Mouse (Mus musculus) v-Abl transformed pro-B cells (cell line): ENCODE data around the gene Tank.

Experiments
- in situ Hi-C, 2 experiments: fragments of 400-800 bp; cut with MboI; formaldehyde crosslinking; loops; one replicate each; pipeline ENCODE4 v1.15.1; 2025; ENCODE audit not compliant: unreplicated experiment in 2 of 2

Gene Tank

DNA sequence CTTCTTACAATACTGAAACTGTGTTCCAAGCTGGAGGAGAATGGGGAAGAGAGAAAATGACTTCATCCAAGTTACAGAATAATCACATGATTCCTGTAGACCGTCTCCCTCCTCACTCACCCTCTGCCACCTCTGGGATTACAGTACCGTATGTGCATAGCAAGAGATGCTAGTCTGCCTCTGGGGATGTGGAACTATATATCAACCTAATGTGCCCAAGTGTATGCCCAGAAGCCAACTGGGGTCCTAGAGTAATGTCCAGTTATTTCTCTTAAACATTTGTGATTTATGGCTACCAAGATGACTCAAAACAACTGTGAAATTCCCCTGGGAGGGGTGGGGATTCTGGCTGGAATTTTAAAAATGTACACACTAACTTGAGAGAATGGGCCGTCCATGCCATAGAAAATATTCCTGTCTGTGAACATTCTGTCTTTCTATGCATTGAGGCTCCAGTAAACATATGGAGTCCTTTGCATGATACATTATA is 1.2 kb downstream of the Tank start:
- in situ Hi-C loops = no loop called here

GRCm38 (mm10) chr2:61580091-61580490 is 1.7 kb downstream of the Tank start:
- in situ Hi-C loops = no loop called here

GRCm38 (mm10) chr2:61580555-61581080 is 2.2 kb downstream of the Tank start:
- in situ Hi-C loops = no loop called here

DNA sequence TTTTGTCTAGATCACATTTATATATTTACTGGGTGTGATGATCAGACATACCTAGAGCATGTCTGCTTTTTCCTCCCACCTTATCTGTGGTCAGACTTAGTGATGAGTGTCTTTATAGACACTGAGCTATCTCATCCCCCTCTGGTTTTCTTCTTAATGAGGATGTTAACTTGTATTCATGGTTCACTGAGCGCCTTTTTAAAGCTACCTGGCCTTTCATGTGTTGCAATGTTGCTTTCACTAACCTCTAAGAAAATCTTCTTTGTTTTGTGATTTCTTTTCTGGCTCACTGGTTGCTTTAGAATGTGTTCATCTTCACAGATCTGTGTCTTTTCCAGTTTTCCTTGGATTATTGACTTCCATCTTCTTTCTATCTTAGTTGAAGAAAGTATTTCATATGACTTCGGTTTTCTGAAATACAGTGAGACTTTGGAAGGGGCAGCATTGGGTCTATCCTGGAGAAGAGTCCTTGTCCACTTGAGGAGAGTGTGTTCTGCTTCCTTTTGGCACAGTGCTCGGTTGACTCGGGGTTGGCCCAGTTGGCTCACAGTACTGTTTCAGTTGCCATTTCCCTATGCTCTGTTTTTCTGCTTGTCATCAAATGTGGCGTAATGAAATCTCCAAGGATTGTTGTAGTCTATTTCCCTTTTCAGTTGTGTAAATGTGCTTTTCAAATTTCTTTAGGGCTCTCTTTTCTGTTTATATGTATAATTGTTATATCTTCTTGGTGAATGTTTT is 4.4 kb downstream of the Tank start:
- in situ Hi-C loops = no loop called here

GRCm38 (mm10) chr2:61585447-61585846 is 7.1 kb downstream of the Tank start:
- in situ Hi-C loops = no loop called here

- in situ Hi-C loops = no loop called here
Observed at GRCm38 (mm10) chr2:61586166-61586565, 7.8 kb downstream of the Tank start.

GRCm38 (mm10) chr2:61590751-61591150 is 12.4 kb downstream of the Tank start:
- in situ Hi-C loops = loop anchor here (10.0 kb wide), 1 partner anchor 854 kb away; no protein-coding TSS in a partner anchor

DNA sequence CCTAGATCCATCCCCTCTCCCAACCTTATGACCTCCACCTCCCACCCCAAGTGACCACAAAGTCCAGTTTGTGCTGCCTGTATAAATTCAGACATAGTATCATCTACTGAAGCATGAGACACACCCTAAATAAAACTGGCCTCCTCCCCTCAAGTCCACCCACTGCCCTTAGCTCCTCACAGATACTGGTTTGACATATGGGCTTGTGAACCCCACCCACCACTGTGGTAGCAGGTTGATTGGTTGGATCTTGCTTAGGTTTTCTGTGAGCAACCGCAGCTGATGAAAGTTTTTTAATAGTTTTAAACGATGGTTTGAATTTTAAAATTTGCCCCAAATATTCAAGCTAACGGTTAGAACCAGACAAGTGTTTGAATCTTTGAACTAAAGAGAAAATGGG is 13.7 kb downstream of the Tank start:
- in situ Hi-C loops = loop anchor here (10.0 kb wide), 1 partner anchor 853 kb away; no protein-coding TSS in a partner anchor

DNA sequence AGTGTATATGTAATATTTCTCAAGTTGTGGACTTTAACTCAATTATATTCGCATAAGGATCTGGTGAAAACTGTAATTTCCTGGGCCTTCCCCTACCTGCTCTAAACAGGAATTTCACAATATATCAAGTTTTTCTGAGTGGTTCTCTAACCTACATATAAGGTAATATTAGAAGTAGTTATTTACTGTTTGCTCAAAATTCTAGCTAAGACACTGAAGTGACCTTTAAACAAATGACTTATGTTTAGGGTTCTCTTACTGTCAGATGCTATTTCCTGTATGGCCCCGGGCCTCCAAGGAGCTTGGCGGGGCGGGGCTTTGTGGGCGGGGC is 14.3 kb downstream of the Tank start:
- in situ Hi-C loops = loop anchor here (10.0 kb wide), 1 partner anchor 852 kb away; no protein-coding TSS in a partner anchor

GRCm38 (mm10) chr2:61593030-61593811 is 14.8 kb downstream of the Tank start:
- in situ Hi-C loops = loop anchor here (10.0 kb wide), 1 partner anchor 852 kb away; no protein-coding TSS in a partner anchor

GRCm38 (mm10) chr2:61593871-61594304 is 15.5 kb downstream of the Tank start:
- in situ Hi-C loops = loop anchor here (10.0 kb wide), 1 partner anchor 851 kb away; no protein-coding TSS in a partner anchor

DNA sequence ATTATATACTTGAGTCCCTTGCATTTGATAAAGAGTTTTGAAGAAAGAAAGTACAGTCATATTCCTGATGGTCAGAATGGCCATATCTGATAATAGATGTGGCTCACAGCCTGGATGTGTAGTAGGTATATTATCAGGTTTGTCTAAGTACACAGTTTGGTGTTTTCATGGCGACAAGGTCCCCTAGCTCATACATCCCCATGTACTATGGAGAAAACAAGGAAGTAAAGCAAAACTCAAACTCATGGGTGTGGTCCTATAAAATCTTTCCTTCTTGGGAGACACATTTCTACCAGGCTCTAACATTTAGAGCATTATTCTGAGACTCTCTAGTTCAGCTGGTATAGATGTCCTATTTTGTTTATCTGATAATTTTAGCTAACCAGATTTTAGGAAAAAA is 21.3 kb downstream of the Tank start:
- in situ Hi-C loops = loop anchor here (10.0 kb wide), 1 partner anchor 845 kb away; no protein-coding TSS in a partner anchor

DNA sequence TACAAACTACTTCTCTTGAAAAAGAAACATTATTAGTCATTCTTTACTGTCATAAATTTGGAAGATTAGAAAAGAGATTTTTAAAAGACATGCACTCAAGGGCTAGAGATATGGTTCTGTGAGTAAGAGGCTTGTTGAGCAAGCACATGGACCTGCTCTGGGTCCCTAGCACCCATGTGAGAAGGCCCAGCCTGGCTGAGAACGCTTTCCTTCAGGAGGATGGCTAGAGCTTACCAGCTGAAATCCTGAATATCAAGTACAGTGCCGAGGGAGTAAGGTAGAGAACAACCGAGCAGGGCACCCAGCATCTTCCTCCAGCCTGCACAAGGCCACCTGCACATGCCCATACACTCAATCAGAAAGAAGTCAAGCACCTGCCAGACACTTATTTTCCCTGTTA is 25.1 kb downstream of the Tank start:
- in situ Hi-C loops = no loop called here

GRCm38 (mm10) chr2:61606942-61607341 is 28.6 kb downstream of the Tank start:
- in situ Hi-C loops = no loop called here

GRCm38 (mm10) chr2:61623996-61624395 is 45.6 kb downstream of the Tank start:
- in situ Hi-C loops = no loop called here

- in situ Hi-C loops = no loop called here
Observed at GRCm38 (mm10) chr2:61630864-61631555, 52.6 kb downstream of the Tank start.

DNA sequence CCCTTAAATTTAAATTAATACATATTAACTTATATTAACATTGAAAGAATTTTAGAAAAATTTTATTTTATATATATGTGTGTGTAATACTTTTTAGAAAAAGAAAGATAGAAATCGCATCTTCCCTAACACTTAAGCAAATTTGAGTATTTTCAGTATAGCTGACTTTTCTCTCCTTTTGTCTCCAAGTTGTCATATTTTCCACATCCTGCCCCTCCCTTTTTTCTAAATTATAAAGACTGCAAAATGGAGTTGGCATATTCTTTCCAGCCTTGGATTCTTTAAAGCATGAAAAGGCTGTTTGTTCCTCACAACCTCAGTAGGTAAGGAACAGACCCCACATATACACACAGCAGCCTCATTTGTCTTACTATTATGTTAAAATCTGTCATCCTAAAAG is 56.7 kb downstream of the Tank start:
- in situ Hi-C loops = no loop called here

DNA sequence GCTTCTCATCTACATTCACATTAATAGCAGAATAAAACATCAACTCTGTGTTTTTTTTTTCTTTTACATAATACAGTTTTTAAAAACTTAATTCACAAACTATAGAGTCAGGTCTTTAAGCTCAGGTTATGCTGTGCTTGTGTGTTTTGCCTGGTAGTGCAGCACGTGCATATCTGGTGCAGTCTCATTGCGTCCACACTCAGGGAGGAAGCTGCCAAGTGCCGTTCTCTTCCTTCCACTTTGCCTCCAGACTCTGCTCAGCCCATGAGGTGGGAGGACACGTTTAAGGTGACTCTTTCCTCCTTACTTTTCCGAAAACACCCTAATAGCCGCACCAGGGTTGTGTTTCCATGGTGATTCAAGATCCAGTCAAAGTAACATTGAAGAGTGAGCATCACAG is 59.8 kb downstream of the Tank start:
- in situ Hi-C loops = no loop called here

DNA sequence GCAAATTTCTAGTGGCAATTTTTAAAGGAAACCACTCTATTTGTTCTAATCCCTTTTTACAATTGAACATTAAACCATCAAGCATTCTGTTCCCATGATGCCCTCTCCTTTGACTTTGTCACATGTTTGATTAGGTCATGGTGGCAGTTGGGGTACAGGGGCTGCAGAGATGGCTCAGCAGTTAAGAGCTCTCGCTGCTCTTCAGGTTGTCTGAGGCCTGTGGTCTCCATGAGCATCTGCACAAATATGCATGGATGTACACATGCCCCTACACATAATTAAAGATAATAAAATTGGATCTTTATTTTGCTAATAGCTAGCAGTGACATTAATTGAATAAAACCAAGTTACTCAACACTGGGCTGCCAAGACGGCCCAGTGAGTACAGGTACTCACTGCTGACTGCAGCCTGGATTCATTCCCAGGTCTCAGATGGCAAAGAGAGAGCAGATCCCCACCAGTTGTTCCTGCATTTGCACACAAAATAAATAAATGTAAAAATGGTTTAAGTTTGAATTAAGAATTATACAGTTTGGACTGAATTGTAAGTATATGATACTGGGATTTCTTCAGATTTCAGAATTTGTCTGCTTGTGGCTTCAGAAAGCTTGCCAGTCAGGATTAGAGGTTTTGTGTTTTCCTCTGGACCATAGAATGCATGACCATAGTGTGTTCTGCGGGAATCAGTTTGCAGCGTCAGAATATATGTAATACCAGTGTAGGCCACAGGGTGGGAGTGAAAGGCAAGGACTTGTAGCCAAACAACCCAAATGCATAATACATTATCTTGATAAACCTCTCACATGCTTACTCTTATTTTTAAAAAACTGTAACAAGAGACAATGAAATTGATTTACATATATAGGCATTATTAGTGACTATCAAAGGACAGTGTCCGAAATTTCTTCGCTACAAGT is 64.3 kb downstream of the Tank start:
- in situ Hi-C loops = no loop called here

DNA sequence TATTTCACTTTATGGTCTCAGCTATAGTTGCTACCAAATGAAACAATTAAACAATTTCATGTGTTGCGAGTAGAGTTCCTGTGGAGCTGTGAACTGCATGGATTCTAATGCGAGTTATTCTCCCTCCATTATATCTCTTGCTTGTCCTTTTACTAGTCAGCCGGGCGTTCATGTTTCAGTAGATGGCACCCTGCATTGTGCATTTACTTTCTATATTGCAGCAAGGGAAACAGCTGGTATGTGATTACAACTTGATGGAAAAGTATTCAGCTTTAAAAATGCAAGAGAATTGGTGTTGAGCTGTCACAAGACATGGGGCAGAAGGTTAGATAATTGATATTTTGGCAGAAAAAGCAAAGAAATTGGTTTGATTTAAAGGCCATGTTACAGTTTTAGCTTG is 72.8 kb downstream of the Tank start:
- in situ Hi-C loops = loop anchor here in 1 of 2 experiments (25.0 kb wide), 1 partner anchor 636 kb away; no protein-coding TSS in a partner anchor
